Mouse (Mus musculus): Measurements from ENCODE around the gene Apoa5.
"Not testable (repeated sequence)": the region's sequence is repeated elsewhere in the genome, so short reads cannot be mapped to it uniquely, and the experiment has no call there.

Apoa5 gene

DNA sequence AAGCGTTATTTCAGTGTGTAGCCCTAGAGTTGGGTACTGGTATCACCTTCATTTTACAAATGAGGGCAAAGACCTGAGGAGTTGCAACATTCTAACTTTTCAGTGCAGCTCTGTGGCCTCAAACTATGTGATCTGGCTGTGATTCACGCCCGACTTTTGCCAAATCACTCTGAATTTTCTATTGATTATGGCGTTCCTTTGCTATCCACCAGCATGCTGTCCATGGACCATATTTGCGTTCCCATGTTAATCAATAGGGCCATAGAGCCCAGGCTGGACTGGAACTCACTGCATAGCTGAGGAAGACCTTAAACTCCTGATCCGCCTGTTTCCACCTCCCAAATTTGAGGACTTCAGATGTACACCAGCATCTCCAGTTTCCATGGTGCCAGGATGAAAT is 9.3 kb upstream of the Apoa5 start:
- intact Hi-C loops (cut with DNase I), result no loop called here

DNA sequence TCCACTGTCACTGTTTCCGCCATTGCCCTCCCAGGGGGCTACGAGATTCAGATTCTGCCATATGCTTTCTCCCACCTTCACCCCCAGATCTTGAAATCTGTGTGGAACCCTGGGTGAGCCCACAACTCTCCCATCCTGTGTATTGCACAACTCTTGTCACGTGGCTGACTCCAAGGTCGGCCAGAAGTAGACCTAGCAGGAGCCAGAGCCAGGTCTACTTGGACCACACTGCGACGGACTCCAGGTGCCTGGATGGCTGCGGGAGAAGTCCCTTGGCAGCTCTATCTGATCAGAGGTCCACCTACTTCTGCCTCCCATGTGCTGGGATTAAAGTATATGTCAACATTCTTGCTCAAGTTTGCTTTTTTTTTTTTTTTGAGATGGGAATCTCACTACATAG is 7.3 kb upstream of the Apoa5 start:
- intact Hi-C loops (cut with DNase I), result no loop called here

DNA sequence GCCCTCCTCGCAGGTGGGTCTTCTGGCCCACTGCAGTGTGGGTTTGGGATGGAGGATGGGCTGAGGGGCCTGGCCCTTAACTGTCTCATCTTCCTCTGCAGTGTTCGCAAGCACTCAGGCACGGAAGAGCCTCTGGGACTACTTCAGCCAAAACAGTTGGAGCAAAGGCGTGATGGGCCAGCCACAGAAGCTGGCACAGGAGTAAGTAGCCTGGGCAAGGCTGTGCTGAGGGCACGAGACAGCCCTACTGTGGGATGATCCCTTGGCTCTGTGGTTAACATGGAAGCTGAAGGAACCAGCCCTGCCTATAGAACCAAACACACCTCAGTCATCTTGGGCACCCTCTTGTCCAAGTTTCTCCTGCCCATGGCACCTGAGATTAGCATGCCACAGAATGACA is 692 bp downstream of the Apoa5 start:
- intact Hi-C loops (cut with DNase I), result no loop called here

DNA sequence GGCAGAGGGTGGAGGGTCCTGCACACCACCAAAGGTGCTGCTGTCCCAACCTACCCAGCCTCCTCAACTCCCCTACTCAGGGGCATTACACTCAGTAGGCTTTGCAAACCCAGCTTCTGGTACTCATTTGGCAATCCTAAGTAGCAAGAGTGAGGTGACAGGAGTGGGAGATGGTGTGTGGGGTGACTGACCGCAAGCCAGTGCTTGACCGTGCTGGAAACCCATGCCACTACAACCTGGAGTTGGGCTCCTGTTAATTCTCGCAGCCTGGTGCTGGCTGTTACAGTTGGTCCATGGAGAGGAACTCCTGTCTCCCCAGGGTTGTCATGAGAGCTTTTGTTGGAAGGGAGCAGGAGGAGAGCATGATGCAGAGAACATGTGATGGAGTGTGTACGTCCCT is 2.3 kb downstream of the Apoa5 start:
- intact Hi-C loops (cut with DNase I), result no loop called here

DNA sequence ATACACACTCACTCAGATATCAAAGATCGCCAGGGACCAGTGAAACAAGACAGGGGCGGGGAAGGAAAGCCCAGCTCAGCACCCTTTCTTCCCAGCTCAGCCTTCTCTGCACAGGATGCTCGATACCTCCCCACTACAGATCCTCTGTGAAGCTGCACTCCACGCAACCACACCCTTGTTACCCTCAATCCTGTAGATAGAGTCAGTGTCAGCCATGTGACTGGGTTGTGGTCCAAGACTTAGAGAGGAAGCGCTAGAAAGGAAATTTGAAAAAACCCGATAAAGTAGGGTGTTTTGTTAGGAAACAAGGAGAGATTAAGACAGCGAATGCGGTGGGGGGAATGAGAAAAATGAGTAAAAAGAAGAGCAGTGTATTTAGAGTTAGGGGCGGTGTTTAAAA is 3.6 kb downstream of the Apoa5 start:
- intact Hi-C loops (cut with DNase I), result no loop called here

DNA sequence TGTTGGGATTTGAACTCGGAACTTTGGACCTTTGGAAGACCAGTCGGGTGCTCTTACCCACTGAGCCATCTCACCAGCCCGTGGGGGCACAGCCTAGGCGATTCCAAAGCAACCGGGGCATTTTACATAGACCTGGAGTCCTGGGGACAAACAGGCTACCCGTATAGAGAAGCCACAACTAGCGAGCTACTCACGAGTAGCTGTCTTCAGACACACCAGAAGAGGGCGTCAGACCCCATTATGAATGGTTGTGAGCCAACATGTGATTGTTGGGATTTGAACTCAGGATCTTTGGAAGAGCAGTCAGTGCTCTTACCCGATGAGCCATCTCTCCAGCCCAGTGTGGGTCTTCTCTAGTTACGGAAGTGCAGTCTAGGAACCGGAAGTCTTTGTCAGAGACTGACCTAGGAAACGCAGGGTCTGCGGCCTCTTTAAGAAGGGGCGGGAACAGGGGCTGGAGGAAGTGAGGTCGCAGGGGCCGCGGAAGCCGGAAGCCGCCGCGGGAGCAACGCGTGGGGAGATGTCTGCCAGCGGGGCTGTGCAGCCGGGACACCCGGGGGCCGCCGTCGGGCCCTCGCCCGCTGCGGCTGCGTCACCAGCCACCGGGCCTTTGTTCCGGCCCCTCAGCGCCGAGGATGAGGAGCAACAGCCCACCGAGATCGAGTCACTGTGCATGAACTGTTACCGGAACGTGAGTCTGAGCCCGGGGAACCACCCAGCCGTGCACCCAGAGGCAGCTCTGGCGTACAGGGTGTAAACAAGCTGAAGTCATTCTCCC is 4.4 kb downstream of the Apoa5 start, which contains the start of gene Zpr1:
Zpr1 (plus strand) TSS at position 388 of the 778 bp plus-strand sequence.
- intact Hi-C loops (cut with DNase I), result no loop called here

DNA sequence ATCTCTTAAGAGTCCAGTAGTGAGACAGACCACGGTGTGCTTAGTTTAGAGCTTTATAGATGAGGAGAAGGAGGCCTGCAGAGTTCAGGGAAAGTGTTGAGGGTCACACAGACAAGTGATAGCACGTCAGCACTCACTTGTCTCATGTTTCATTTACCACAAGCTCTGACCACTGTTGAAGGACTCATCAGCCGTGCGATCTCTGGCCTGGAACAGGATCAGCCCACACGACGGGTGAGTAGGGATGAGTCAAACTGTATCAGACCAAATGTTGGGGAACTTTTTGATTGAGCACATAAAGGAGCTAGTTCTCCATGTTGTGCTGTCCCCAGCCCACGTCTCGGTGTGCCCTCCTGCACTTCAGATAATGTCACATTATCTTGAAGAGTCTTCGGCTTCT is 6.1 kb downstream of the Apoa5 start:
- intact Hi-C loops (cut with DNase I), result no loop called here

DNA sequence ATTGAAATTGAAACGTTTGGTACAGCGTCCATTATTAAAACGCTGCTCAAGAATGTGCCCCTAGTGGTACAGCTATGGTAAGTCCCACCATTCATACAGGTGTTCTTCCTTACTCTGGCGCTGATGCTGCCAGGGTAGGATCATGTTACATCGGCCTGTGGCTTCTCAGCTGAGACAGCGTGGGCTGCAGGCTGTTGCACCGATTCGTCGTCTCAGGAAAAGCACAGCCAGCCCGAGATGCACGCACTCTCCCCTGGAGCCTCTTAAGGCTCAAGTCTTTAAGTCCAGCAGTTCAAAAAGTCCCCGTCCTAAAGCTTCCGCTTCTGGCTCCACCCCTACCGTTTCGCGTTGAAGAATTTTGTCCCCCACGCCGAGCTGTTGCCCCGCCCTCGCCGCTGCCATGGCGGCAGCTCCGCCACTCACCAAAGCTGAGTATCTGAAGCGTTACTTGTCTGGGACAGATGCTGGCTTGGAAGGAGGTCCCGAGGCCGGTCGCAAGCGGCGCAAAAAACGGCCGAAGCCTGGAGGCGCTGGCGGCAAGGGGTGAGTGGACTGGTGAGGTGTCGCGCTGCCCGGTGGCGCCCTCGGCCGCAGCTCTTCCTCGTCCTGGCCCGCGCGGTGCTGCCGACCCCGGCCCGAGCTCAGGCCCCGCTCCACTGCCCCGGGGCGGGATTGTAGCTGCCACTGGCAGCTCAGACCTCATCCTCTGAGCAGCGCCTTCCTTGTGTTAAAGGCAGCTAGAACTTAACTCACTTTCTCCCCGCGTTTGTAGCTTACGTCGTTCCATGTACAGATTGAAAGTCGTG is 14.4 kb downstream of the Apoa5 start, which contains the start of gene Bud13:
Bud13 (plus strand) TSS at position 378 of the 806 bp plus-strand sequence.
- intact Hi-C loops (cut with DNase I), result no loop called here

DNA sequence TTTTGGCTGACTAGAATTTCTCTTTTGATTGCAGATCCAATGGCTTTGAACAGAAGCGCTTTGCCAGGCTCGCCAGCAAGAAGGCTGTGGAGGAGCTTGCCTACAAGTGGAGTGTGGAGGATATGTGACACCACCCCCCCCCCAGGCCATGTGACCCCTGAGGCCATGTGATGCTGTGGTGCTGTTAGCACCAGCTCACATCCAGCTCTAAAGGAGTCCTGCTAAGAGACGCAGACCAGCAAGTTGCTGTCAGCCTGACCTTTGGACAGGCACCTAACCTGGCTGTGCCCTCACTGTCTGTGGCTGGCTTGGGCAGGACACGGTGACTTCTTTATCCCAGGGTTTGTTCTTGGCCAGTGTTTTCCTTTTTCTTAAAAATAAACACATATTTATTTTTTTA is 29.9 kb downstream of the Apoa5 start:
- intact Hi-C loops (cut with DNase I), result no loop called here

DNA sequence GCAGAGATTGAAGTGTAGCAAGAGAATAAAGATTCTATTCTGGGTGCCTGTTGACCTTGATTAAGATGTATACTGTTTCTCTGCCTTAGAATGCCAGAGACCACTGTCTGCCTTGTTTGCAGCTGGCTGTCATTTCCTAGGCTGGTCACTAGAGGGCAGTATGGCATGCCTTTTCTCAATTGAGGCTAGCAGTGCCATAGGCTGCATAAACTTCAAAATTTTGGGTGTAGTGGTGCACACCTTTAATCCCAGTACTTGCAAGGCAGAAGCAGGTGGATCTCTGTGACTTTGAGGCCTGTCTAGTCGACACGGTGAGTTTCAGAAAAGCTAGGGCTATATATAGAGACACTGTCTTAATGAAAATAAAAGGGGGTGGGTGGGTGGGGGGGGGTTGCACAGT is 33.7 kb downstream of the Apoa5 start:
- intact Hi-C loops (cut with DNase I), result no loop called here

DNA sequence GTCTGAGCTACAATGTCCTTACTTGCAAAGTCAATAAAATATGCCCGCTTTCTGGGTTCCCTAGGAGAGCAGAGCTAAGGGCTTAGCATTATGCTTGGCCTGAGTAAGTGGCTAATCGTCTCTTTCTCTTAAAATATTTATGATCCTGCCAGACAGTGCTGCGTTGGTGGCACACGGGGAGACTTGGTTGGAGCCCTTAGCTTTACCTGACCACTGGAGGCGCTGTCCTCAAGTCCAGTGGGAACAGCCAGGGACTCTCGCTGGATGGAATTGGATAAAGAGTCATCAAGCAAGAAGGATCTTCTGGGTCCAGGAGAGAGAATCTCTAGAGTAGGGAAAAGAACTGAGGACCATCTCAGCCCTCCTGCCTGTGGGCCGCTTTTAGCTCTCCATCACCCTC is 40.7 kb downstream of the Apoa5 start:
- intact Hi-C loops (cut with DNase I), result no loop called here

DNA sequence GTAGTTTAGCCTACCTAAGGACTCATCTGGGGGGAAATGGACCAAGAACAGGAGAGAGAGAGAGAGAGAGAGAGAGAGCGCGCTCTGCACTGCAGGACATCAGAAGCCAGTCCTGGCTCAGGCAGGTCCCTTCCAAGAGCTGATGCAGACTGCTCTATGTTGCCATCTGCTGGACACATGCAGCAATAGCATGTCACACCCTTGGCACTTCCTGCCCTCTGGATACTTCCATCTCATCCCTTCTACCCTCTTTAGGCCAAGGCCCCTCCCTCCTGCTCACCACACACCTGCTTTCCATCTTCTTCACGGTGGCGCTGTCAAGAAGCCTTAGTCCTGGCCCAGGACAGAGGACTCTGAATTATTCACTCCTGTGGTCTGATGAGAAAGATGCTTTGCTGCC is 46.1 kb downstream of the Apoa5 start:
- intact Hi-C loops (cut with DNase I), result no loop called here

DNA sequence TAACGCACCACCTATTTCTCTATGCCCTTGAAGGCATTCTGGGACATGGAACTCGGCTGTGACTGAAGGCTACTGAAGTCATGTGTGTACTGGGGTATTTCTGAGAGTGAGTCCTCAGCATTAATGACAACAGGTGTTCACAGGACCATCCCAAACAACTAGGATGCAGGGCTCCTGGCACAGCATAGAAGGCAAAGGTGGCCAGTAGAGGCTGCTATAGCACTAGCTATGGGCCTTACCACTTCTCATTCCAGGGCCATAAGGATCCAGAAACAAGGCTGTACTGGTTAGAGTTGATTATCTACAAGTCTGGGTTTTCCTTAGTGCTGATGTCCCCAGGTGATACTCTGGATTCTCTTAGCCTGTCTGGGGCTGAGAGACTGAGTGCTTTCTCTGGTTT is 46.5 kb downstream of the Apoa5 start:
- intact Hi-C loops (cut with DNase I), result no loop called here

DNA sequence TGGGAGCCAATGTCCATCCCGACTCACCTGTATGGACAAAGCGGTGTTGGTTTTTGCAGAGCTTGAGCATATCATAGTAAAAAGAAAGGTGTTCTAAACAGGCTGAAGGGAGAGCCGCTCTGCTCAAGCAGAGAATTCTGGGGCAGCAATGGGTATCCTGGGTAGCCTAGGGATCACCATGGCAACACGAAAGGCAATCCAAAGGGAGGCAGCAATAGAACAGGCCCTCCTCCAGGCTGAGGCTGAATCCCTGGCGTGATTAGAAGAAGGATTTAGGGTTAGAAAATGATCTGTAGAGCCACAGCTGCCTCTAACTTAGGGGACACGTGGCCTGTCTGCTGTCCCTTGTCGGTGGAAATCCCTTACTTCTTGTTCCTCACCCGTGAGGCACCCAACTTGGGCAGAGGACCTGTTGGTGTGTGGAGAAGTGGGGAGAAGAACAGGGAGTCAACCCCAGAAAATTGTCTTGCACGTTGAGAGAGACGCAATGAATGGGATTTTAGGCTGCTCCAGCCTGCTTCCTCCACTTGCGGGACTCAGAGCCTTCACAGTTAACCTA is 47.5 kb downstream of the Apoa5 start:
- intact Hi-C loops (cut with DNase I), result no loop called here

DNA sequence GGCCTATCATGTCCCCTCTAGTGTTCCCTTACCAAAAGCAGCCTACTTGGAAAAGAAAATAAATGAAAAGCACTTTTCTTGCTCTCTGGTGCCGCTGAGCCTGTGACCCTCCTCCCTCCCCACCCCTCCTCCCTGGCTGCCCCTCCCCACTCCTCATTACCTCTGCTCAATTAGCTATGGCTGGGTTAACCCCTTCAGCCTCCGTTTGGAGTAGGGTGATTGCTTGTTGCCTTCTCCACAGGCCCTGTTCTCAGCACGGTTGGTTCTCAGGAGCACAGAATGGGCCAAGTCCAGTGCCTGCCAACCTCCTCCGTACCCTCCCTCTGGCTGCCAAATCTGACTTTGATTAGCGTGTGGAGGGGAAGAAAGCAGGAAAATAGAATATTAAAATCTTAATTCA is 48.0 kb downstream of the Apoa5 start:
- intact Hi-C loops (cut with DNase I), result no loop called here

DNA sequence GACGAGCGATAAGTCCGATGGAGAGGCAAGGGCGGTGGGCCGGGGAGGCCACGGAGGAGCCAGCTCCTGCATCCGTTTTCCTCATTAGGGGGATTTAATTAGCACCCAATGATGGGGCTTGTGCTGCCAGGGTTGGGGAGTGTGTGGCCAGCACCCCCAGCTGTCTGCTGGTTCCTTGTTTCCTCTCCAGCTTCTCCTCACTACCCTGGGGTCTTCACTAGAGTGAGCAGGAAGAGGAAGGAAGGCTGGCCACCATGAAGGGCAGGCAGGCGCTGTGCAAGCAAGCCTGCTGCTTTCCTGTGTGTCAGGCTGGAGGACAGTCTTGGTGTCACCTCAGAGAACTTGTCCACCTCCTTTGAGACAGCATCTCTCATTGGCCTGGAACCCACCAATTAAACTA is 48.5 kb downstream of the Apoa5 start:
- intact Hi-C loops (cut with DNase I), result no loop called here

DNA sequence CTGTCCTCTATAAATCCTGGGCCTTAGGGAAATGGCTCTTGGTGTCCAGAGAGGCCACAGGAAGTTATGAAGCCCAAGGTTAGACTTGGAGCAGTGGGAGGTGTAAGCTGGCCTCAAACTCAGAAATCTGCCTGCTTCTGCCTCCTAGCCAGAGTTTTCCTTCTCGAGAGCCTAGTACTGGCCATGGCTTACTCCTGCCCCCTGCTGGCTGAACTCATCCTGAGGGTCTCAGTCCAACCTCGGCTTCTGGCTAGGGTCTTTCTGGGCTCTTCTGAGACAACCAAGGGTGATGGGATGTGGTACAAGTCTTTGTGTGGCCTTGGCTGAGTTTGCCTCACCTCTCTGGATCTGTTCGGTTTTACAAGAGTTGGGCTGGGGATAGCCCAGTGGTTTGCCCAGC is 49.5 kb downstream of the Apoa5 start:
- intact Hi-C loops (cut with DNase I), result no loop called here

DNA sequence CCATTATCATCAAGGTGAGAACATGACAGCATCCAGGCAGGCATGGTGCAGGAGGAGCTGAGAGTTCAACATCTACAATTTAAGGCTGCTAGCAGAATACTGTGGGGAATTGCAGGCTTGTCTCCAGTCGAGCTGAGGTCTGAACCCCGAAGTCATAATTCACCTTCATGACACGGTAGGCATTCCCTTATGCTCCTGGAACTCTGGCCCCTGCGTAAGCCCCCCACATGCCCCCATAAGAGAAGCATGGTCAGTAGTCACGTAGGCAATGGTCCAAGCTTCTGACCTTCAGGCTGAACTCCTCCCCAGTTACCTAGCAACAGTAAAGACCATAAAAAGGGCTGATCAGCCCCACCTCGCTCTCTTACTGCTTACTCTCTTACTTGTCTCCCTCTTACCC is 51.5 kb downstream of the Apoa5 start, which contains the start of gene 4931429L15Rik:
4931429L15Rik (minus strand) TSS at position 101 of the 400 bp plus-strand sequence.
- intact Hi-C loops (cut with DNase I), result not testable (repeated sequence)

DNA sequence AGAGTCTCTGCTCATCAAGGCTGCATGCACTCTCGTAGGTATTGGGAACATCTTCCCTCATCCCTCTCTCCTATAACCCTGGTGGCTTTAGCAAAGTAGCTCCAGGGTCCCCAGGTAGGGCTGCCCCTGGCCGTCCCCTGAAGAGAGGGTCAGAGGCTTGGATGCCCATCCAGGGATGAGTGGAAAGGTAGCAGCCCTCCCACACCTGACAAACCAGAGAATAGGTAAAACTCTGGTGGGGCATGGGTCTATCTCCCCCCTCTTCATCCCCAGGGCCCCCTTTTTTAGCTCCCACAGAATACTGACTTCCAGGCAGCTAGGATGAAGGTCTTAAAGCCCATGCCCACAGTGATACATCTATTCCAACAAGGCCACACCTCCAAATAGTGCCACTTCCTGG is 52.0 kb downstream of the Apoa5 start:
- intact Hi-C loops (cut with DNase I), result no loop called here
